Mouse (Mus musculus): ENCODE results near the gene Pld5.
"Not testable (repeated sequence)": the region's sequence is repeated elsewhere in the genome, so short reads cannot be mapped to it uniquely, and the experiment has no call there.

The Pld5 gene

GRCm38 (mm10) chr1:176036028-176036427, 239.1 kb downstream of the Pld5 start:
- no peak for DNase-seq

- no peak for DNase-seq
Observed at GRCm38 (mm10) chr1:176034699-176035098, 240.4 kb downstream of the Pld5 start.

- no peak for DNase-seq
Observed at GRCm38 (mm10) chr1:176033698-176034097, 241.4 kb downstream of the Pld5 start.

GRCm38 (mm10) chr1:176029063-176029462, 246.0 kb downstream of the Pld5 start:
- DNase-seq: no peak

GRCm38 (mm10) chr1:176028397-176028796, 246.7 kb downstream of the Pld5 start:
- no peak for DNase-seq

- DNase-seq: no peak
Observed at GRCm38 (mm10) chr1:176024501-176024900, 250.6 kb downstream of the Pld5 start.

- DNase-seq: no peak
Observed at GRCm38 (mm10) chr1:176018523-176018922, 256.6 kb downstream of the Pld5 start.

GRCm38 (mm10) chr1:176016076-176016475, 259.0 kb downstream of the Pld5 start:
- DNase-seq: no peak

GRCm38 (mm10) chr1:176013497-176014268, 261.4 kb downstream of the Pld5 start:
- peak; percentile 23 for DNase-seq

GRCm38 (mm10) chr1:176011535-176011934, 263.6 kb downstream of the Pld5 start:
- DNase-seq: no peak

GRCm38 (mm10) chr1:176011072-176011471, 264.0 kb downstream of the Pld5 start:
- no peak for DNase-seq

GRCm38 (mm10) chr1:176008411-176008810, 266.7 kb downstream of the Pld5 start:
- no peak for DNase-seq

- DNase-seq: no peak
Observed at GRCm38 (mm10) chr1:176000599-176000998, 274.5 kb downstream of the Pld5 start.

- DNase-seq: no peak
Observed at GRCm38 (mm10) chr1:175997076-175997651, 277.9 kb downstream of the Pld5 start.

- DNase-seq: no peak
Observed at GRCm38 (mm10) chr1:175988912-175989311, 286.2 kb downstream of the Pld5 start.

GRCm38 (mm10) chr1:175988448-175988847, 286.7 kb downstream of the Pld5 start:
- DNase-seq: no peak

- DNase-seq: not testable (repeated sequence)
Observed at GRCm38 (mm10) chr1:175979014-175979413, 296.1 kb downstream of the Pld5 start, which contains the start of gene Rbm8a2. Gene Rbm8a2 (minus strand): TSS chr1:175979114.

GRCm38 (mm10) chr1:175970710-175971109, 304.4 kb downstream of the Pld5 start:
- no peak for DNase-seq

GRCm38 (mm10) chr1:175967004-175967745, 307.9 kb downstream of the Pld5 start:
- no peak for DNase-seq

GRCm38 (mm10) chr1:175961786-175962185, 313.3 kb downstream of the Pld5 start:
- DNase-seq: no peak

- DNase-seq: no peak
Observed at GRCm38 (mm10) chr1:175950851-175951250, 324.3 kb downstream of the Pld5 start.

- no peak for DNase-seq
Observed at GRCm38 (mm10) chr1:175950421-175950820, 324.7 kb downstream of the Pld5 start.

- DNase-seq: no peak
Observed at GRCm38 (mm10) chr1:175946718-175947315, 328.3 kb downstream of the Pld5 start.

Data from embryo, embryonic 11 days (tissue).